Comparison of ENCODE assay signal across 9 mouse cellular contexts in the genomic region with DNA sequence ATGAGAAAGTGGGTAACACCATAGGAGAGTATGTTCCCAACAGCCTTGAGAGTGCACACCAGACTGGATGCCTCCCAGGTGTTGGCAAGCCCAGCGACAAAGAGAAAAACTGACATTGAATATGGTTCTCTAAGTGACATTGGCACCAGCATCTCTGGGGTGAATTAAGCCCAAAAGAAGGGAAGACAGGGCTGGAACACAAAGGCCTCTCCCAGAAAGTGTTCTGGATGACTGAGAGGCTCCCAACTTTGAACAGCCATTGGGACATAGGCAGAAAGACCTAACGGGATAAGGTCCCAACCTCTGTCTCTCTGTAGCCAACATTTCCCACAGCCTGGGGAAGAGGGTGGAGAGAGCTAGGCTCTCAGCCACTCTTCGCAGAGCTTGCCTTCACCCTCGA. TPM values are rescaled to one million over a fixed set of nuclear protein-coding genes. Genes with fewer than 3 reads are reported as not detected.
DNase-seq lines count a peak whose midpoint lies in the region; ATAC-seq and TF ChIP-seq lines count a peak whose summit lies in the region.
"Had no signal": no experiment of that assay in that cellular context is flagged by ENCODE, and none has a peak within 500 bp of the region (broad histone marks: within the 10 kb centered on the region; RNA-seq: fewer than 3 reads in every experiment).

No protein-coding gene starts in this region.

- peak overlapping the region; percentile 56; the same call in 1 of the 2 replicates for H3K4me3 ChIP-seq in lung, embryonic 14.5 days (ENCODE audit: low read depth, low read length)
- peak overlapping the region; percentile 66 for H3K4me3 ChIP-seq in forebrain, embryonic 16.5 days (replicated peaks; ENCODE audit: low read length)
- peak overlapping the region; percentile 70 for H3K4me3 ChIP-seq in limb, embryonic 11.5 days (ENCODE audit: low read depth, low read length)
- H3K4me3 ChIP-seq in olfactory bulb, adult 2 months (ENCODE audit: insufficient read depth, low read depth, low read length) = peak overlapping the region; percentile 95

- no peak for DNase-seq in lung, embryonic 14.5 days
- no peak for DNase-seq in lung, adult 18-20 months
- DNase-seq in limb, embryonic 11.5 days (ENCODE audit: low spot score) = no peak
- no peak for DNase-seq in urinary bladder, adult 2 months (ENCODE audit: low spot score)
- DNase-seq in cerebellum, postnatal 10 days = no peak
- DNase-seq: thymus, adult 18-20 months had no signal

- no peaks in the 10 kb centered on the region for H3K9me3 ChIP-seq in lung, embryonic 14.5 days (ENCODE audit: low read depth, low read length)
- no peaks in the 10 kb centered on the region for H3K9me3 ChIP-seq in forebrain, embryonic 16.5 days (ENCODE audit: control insufficient read depth, low read length)
- no peaks in the 10 kb centered on the region for H3K9me3 ChIP-seq in limb, embryonic 11.5 days (ENCODE audit: control insufficient read depth, low read length)

- H3K27ac ChIP-seq in lung, embryonic 14.5 days (ENCODE audit: low read depth) = no peak overlapping the region
- H3K27ac ChIP-seq in forebrain, embryonic 16.5 days (ENCODE audit: low read length) = no peak overlapping the region
- no peak overlapping the region for H3K27ac ChIP-seq in limb, embryonic 11.5 days (replicated peaks; ENCODE audit: low read depth, low read length)
- no peak overlapping the region for H3K27ac ChIP-seq in olfactory bulb, adult 2 months (ENCODE audit: insufficient read depth, low read depth, low read length)

- 23% methylated on average over 4 of the region's 4 CpGs for WGBS in lung, embryonic 14.5 days
- 24% methylated on average over 4 of the region's 4 CpGs for WGBS in forebrain, embryonic 16.5 days
- 14% methylated on average over 4 of the region's 4 CpGs for whole genome bisulfite sequencing in limb, embryonic 11.5 days
- WGBS in olfactory bulb, adult 2 months = 68% methylated on average over 4 of the region's 4 CpGs

- no peaks in the 10 kb centered on the region for H3K36me3 ChIP-seq in lung, embryonic 14.5 days (ENCODE audit: insufficient read depth)
- no peaks in the 10 kb centered on the region for H3K36me3 ChIP-seq in forebrain, embryonic 16.5 days (ENCODE audit: control insufficient read depth, insufficient read depth)
- no peaks in the 10 kb centered on the region for H3K36me3 ChIP-seq in limb, embryonic 11.5 days (ENCODE audit: control insufficient read depth, insufficient read depth, low read length)

- no peak for TF ChIP-seq CTCF in lung, embryonic 14.5 days (IDR thresholded peaks at IDR 0.05; ENCODE audit: low read depth)
- TF ChIP-seq CTCF in olfactory bulb, adult 2 months (IDR thresholded peaks at IDR 0.05; ENCODE audit: insufficient read depth, low read depth, low read length) = no peak

- no peaks in the 10 kb centered on the region for H3K4me1 ChIP-seq in lung, embryonic 14.5 days (ENCODE audit: insufficient read depth)
- peaks cover 27% of the 10 kb centered on the region for H3K4me1 ChIP-seq in forebrain, embryonic 16.5 days (replicated peaks; ENCODE audit: control insufficient read depth, insufficient read depth, low read length)
- H3K4me1 ChIP-seq in limb, embryonic 11.5 days (ENCODE audit: control insufficient read depth, insufficient read depth, low read length) = peaks cover 34% of the 10 kb centered on the region
- peaks cover 29% of the 10 kb centered on the region for H3K4me1 ChIP-seq in olfactory bulb, adult 2 months (ENCODE audit: control insufficient read depth, insufficient read depth, low read length)

- peak overlapping the region; percentile 96 for H3K4me2 ChIP-seq in lung, embryonic 14.5 days
- H3K4me2 ChIP-seq in forebrain, embryonic 16.5 days (ENCODE audit: low read length) = peak overlapping the region; percentile 99
- peak overlapping the region; percentile 97 for H3K4me2 ChIP-seq in limb, embryonic 11.5 days (ENCODE audit: low read depth, severe bottlenecking)

- ATAC-seq in lung, embryonic 14.5 days (ENCODE audit: insufficient read depth) = no peak
- no peak for ATAC-seq in forebrain, embryonic 16.5 days
- no peak for ATAC-seq in limb, embryonic 11.5 days (ENCODE audit: insufficient number of reproducible peaks, low FRiP score, low TSS enrichment, low read depth)
- ATAC-seq in megakaryocyte progenitor cell, adult 5-6 weeks (replicated peaks; ENCODE audit: poor library complexity) = no peak

- no peak for TF ChIP-seq POLR2A in olfactory bulb, adult 2 months (IDR thresholded peaks at IDR 0.05; ENCODE audit: insufficient read depth, low read depth, low read length)

- no peak overlapping the region for H3K9ac ChIP-seq in lung, embryonic 14.5 days
- no peak overlapping the region for H3K9ac ChIP-seq in forebrain, embryonic 16.5 days (replicated peaks; ENCODE audit: low read depth, low read length)
- no peak overlapping the region for H3K9ac ChIP-seq in limb, embryonic 11.5 days (ENCODE audit: low read length)

- H3K27me3 ChIP-seq in lung, embryonic 14.5 days (ENCODE audit: insufficient read depth, low read length) = peaks cover 74% of the 10 kb centered on the region
- peaks cover 29% of the 10 kb centered on the region for H3K27me3 ChIP-seq in forebrain, embryonic 16.5 days (replicated peaks; ENCODE audit: control insufficient read depth, insufficient read depth, low read length)
- H3K27me3 ChIP-seq in limb, embryonic 11.5 days (ENCODE audit: control insufficient read depth, insufficient read depth, low read length) = peaks cover 26% of the 10 kb centered on the region

RNA-seq across cellular contexts. Expression of a gene that starts 2.0 kb away (rescaled TPM):
- 0.71 and 1.2 TPM in 2 replicates for polyA plus RNA-seq in lung, embryonic 14.5 days (2014; fragmentation: Nextera tagmentation; extraction: Ambion mirVana)
- 5.1 and 6.1 TPM in 2 replicates for polyA plus RNA-seq in forebrain, embryonic 16.5 days (2015; fragmentation: Nextera tagmentation; extraction: Ambion mirVana)
- polyA plus RNA-seq in limb, embryonic 11.5 days (2014; fragmentation: Nextera tagmentation; extraction: Ambion mirVana) = 5.9 and 7.5 TPM in 2 replicates
- polyA plus RNA-seq in olfactory bulb, adult 2 months (2012; ENCODE audit: insufficient read depth, insufficient read length, low replicate concordance, missing spikeins) = not detected in 2 replicates
- 4.7 and 5.8 TPM in 2 replicates for total RNA-seq in megakaryocyte progenitor cell, adult 5-6 weeks (2015)
- total RNA-seq in megakaryocyte progenitor cell, adult 5-6 weeks (2017) = 4.7 and 5.2 TPM in 2 replicates
- polyA plus RNA-seq in urinary bladder, adult 2 months (2012; rRNA removed) = 7.4 and 21.3 TPM in 2 replicates
